Mouse (Mus musculus) common myeloid progenitor, adult 5-6 weeks (primary cell): ENCODE measurements at regions not wholly inside any gene's neighbourhood (a gene's known extent, or its start where the extent isn't known, plus 50 kb on each side); places are given as distances from the start of the nearest gene placed in this dataset.

Source experiments
- ATAC-seq: replicated peaks from 2 replicates; pipeline ENCODE4 v1.8.0; 2016; ENCODE audit warnings: low read depth, mild to moderate bottlenecking, moderate TSS enrichment, inconsistent platforms; ENCODE audit not compliant: poor library complexity, severe bottlenecking

DNA sequence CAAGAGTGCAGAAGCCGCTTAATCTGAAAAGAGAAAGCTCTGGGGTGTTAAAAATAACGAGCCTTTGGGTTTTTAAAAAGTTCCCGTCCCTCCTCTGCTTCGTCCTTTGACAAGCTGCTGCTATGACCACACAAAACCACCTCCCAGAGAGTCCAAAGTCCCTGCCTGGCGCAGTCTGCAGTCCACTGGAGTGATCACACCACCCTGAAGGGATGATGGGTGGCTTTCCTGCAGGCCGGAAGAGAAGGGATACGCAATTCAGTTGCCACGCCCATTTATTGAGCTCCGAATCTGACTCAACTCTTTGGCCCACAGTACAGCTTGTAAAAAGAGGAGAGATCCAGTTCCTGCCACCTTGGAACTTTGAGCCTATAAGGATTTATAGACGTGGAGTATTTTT is 77.4 kb upstream of the Ppm1b start:
- ATAC-seq, result no peak

DNA sequence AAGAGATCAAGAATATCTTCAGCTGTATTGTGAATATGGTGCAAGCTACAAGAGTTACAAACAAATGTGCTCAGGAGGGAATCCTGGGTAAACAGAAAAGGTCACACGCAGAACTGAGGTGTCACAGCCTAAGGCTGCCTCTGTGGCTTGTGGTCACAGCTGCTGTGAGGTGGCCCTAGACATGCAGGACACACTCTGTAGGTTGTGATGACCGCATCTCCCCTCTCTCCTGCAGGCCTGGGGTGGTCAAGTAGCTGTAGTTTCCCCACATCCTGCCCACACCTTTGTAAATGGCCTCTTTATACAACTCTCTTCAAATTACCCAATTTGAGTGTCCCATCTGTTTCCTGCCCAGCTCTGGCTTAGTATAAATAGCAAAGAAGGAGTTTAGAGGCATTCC is 75.6 kb upstream of the Ppm1b start:
- peak; percentile 67 for ATAC-seq

DNA sequence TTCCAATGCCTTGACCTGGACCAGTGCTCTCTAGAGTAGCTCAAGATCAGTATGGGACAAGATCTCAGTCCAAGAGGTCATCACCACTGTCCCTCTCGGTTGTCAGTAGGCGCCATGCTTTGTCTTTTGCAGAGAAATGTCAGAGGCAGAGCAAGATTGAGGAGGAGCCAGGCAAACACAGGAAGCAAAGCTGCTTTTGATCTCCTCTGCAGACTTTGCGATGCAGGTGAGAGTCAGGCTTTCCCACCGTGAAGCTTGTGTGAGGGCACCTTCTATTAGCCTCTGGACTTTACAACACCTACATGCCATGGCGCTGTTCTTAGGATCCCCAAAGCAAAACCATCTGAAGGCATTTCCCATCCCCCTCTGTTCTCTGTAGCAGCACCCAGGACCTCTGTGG is 68.0 kb upstream of the Ppm1b start:
- no peak for ATAC-seq

DNA sequence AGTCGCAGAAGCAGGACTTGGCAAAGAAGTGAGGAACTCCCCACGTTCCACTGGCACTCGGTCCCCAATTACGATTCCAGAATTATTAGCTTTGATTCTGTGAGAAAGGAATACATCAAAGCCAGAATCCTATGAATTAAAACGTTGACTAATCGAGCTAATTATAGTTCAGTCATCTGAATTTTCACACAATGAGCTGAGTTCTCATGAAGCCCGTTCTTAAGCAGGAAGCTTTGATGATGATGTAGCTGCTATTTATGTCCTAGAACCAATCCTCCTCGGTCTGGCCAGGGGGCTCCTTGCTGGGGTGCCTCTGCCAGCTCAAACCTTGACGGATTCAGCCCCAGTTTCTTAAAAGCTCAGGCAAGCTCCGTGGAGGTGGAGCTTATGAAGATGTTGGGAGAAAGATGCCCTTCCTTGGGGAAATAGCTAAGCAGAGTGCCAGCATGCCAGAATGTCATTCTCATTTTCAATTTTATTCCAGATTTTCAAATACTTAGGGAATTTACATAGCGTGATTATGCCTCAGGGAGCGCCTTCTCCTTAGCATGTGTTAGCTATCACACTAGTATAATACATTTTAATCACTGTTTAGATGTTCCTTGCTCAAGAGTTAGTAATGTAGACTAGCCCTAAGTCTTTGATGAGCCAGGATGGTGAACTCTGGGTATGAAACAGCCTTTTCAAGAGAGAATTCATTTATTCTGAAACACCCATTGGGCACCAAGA is 65.5 kb upstream of the Ppm1b start:
- ATAC-seq, result no peak

DNA sequence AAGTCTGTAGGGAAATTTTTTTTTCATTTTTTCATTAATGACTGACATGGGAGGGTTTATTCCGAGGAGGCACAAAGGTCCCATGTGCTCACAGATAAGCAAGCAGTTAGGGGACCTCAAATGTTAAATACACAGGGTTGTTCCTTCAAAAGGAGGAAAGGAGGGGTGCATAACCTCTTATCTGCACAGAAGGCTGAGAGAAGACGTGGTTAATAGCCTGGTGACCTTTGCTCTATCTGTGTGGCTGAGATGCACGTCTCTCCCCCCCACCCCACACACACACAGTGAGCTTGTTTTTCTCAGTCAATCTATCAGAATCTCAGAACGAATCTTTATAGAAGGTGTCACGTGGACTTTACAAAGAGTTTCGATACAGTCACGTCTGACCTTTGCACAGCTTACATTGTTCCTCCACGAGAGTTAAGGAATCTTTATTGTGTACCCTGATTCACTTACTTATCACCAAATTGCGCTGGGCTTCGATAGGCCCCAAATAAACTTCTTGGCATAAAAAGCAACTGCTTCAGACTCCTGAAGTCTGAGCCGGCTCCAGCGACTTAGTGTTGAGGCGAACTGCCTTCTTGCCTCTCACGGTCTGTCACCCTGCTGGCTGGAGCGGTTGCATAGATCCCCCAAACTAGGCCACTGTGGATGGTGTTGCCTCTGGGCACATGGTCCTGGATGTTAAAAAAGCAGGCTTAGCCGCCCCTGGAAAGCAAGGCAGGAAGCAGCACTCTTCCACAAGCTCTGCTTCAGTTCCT is 63.1 kb upstream of the Ppm1b start:
- peak; percentile 94 for ATAC-seq

DNA sequence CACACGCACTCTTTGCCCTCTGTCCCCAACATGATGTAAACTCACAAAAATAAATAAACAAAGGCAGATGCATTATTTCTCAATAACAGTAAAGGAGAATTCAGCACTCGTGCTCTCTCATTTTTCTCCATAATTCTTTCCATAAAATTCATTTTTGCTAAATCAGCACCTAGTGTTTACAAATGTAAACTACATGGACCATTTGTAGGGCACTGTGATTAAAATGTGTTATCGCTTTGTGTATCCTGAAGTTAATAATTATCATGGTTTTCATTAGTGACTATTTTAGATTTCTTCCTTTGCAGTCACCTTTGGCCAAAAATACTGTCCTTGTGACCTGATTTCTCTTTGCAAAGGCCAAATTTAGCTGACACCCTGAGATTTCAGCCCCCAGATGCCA is 61.0 kb upstream of the Ppm1b start:
- no peak for ATAC-seq

DNA sequence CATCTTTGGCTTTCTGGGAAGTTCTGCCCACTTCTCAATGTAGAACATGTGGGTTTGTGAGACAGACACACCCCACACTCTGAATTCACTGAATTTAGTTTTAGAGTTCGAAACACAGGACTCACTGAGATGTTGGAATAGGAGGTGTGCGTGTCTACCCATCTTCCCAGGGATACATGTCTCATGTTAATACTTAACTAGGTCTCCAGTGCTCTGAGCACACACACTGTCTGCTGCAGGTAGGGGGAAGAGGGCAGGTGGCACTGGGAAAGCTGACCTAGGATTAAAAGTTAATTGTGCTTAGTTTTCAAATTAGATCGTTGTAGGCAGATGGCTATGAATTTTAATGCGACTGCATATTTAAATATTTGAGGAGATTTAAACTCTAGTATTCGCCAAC is 60.0 kb upstream of the Ppm1b start:
- ATAC-seq, result no peak

DNA sequence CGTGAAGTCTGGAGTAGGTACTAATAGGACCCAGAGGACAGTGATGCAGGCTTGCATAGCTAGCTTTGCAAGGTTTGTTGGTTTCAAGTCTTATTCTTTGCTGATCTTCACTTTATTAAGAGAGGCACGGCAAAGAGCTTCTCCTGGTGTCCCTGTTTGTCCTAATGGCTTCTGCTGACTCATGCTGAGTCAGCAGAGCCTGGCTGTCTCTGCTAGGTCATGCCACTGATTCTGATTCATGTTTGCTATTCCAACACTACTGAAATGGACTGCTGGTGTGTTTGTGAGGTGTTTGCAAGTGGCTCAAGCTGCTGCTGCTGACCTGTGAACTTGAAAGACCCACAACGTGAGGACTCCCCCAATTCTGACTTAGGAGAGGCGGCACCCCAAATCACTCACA is 58.1 kb upstream of the Ppm1b start:
- ATAC-seq, result no peak

DNA sequence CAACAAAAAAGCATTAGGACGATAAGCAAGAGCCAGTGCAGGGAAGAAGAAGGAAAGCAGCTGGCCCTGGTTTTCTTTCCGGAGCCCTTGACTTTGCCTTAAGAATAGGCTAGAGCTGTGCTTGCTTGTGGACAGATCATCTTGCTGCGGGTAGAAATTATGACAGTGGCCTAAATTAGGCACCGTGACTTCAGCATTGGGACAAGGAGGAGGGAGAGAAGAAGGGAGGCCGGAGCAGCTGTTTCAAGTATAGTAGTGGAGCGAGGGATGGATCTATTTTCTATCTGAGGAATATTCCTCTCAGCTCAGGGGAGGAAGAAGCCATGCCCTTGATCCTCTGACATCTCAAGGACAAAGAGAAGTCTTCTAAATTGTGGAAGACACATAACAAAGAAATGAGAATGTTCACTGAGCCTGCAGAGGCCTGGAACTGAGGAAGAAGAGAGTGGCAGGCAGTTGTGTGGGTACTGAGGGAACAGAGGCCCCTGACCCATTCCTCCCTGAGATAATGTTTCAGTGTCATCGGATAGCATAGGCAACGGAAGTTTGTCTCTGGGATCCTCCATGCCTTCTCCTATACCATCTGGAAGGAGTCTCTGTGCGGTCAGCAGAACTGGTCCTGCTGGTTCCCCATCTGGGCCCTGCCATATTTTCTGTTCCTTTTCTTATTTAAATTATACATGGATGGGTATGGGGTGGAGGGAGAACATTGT is 52.8 kb upstream of the Ppm1b start:
- ATAC-seq, result no peak
